19 mouse cellular contexts compared by ENCODE assay signal in the genomic region with DNA sequence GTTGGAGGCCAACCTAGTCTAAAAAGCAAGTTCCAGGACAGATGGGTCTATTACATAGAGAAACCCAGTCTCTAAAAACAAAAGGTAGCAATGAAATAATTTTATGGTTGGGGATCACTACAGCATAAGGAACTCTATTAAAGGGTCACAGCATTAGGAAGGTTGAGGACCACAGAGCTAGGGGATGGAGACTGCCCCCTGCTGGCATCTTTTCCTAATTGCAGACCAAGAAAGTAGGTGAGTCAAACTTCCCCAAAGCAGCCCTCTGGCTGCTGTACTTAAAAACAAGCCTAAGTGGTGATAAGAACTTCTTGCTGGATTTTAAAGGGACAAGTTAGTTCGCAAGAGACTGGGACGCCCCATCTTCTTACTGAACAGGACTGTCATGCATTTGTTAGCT. TPM values are rescaled to one million over a fixed set of nuclear protein-coding genes. Genes with fewer than 3 reads are reported as not detected.
DNase-seq lines count a peak whose midpoint lies in the region; ATAC-seq and TF ChIP-seq lines count a peak whose summit lies in the region.
"Had no signal": no experiment of that assay in that cellular context is flagged by ENCODE, and none has a peak within 500 bp of the region (broad histone marks: within the 10 kb centered on the region; RNA-seq: fewer than 3 reads in every experiment).

No protein-coding gene starts in this region.

- H3K4me3 ChIP-seq in forebrain, postnatal 0 days (ENCODE audit: low read depth, low read length) = no peak overlapping the region
- no peak overlapping the region for H3K4me3 ChIP-seq in forebrain, embryonic 10.5 days
- H3K4me3 ChIP-seq in layer of hippocampus, adult 2 months = no peak overlapping the region
- H3K4me3 ChIP-seq in midbrain, postnatal 0 days (ENCODE audit: low read depth, low read length) = no peak overlapping the region
- no peak overlapping the region for H3K4me3 ChIP-seq in midbrain, embryonic 10.5 days
- H3K4me3 ChIP-seq: hindbrain, embryonic 15.5 days; limb, embryonic 10.5 days; midbrain, embryonic 15.5 days had no signal

- no peaks in the 10 kb centered on the region for H3K4me1 ChIP-seq in forebrain, postnatal 0 days (ENCODE audit: insufficient read depth)
- H3K4me1 ChIP-seq in forebrain, embryonic 10.5 days = no peaks in the 10 kb centered on the region
- H3K4me1 ChIP-seq in midbrain, postnatal 0 days (ENCODE audit: insufficient read depth, low read length) = no peaks in the 10 kb centered on the region
- no peaks in the 10 kb centered on the region for H3K4me1 ChIP-seq in midbrain, embryonic 10.5 days
- H3K4me1 ChIP-seq: hindbrain, embryonic 15.5 days; limb, embryonic 10.5 days; midbrain, embryonic 15.5 days had no signal

- H3K9ac ChIP-seq in forebrain, postnatal 0 days = no peak overlapping the region
- no peak overlapping the region for H3K9ac ChIP-seq in midbrain, postnatal 0 days (replicated peaks; ENCODE audit: low read length, poor library complexity, severe bottlenecking)
- H3K9ac ChIP-seq: hindbrain, embryonic 15.5 days; midbrain, embryonic 15.5 days had no signal

- WGBS in forebrain, postnatal 0 days = 59% methylated on average over 2 of the region's 2 CpGs
- 57% methylated on average over 2 of the region's 2 CpGs for WGBS in forebrain, embryonic 10.5 days
- WGBS in midbrain, postnatal 0 days = 55% methylated on average over 2 of the region's 2 CpGs
- WGBS in midbrain, embryonic 10.5 days = 59% methylated on average over 2 of the region's 2 CpGs

- H3K4me2 ChIP-seq in forebrain, postnatal 0 days (ENCODE audit: low read depth) = no peak overlapping the region
- no peak overlapping the region for H3K4me2 ChIP-seq in midbrain, postnatal 0 days (ENCODE audit: low read depth, low read length, poor library complexity, severe bottlenecking)
- H3K4me2 ChIP-seq: hindbrain, embryonic 15.5 days; midbrain, embryonic 15.5 days had no signal

- peak; percentile 32; the same call in 1 of the 2 replicates for TF ChIP-seq CTCF in forebrain, postnatal 0 days (IDR thresholded peaks at IDR 0.05; ENCODE audit: low read depth)
- TF ChIP-seq CTCF in layer of hippocampus, adult 2 months (conservative IDR thresholded peaks at IDR 0.05) = peak; percentile 64
- TF ChIP-seq CTCF in midbrain, postnatal 0 days (IDR thresholded peaks at IDR 0.05) = peak; percentile 40; the same call in 1 of the 2 replicates

- no peak for ATAC-seq in forebrain, postnatal 0 days
- no peak for ATAC-seq in midbrain, postnatal 0 days (ENCODE audit: low FRiP score)
- no peak for ATAC-seq in megakaryocyte progenitor cell, adult 5-6 weeks (replicated peaks; ENCODE audit: poor library complexity)
- ATAC-seq: midbrain, embryonic 15.5 days; Patski had no signal

- H3K27me3 ChIP-seq in forebrain, postnatal 0 days (ENCODE audit: insufficient read depth, low read length) = peaks cover 57% of the 10 kb centered on the region
- peaks cover 98% of the 10 kb centered on the region for H3K27me3 ChIP-seq in forebrain, embryonic 10.5 days (ENCODE audit: poor library complexity, severe bottlenecking)
- peaks cover 70% of the 10 kb centered on the region for H3K27me3 ChIP-seq in midbrain, postnatal 0 days (ENCODE audit: insufficient read depth, low read length)
- H3K27me3 ChIP-seq in midbrain, embryonic 10.5 days (ENCODE audit: low read depth, poor library complexity, severe bottlenecking) = peaks cover 97% of the 10 kb centered on the region

- H3K9me3 ChIP-seq in forebrain, postnatal 0 days (ENCODE audit: low read length) = no peaks in the 10 kb centered on the region
- H3K9me3 ChIP-seq in forebrain, embryonic 10.5 days = no peaks in the 10 kb centered on the region
- H3K9me3 ChIP-seq in midbrain, postnatal 0 days (ENCODE audit: low read length) = no peaks in the 10 kb centered on the region
- no peaks in the 10 kb centered on the region for H3K9me3 ChIP-seq in midbrain, embryonic 10.5 days (replicated peaks)
- H3K9me3 ChIP-seq: hindbrain, embryonic 15.5 days; limb, embryonic 10.5 days; midbrain, embryonic 15.5 days had no signal

- H3K36me3 ChIP-seq in forebrain, postnatal 0 days (ENCODE audit: insufficient read depth) = no peaks in the 10 kb centered on the region
- no peaks in the 10 kb centered on the region for H3K36me3 ChIP-seq in forebrain, embryonic 10.5 days (replicated peaks)
- no peaks in the 10 kb centered on the region for H3K36me3 ChIP-seq in midbrain, postnatal 0 days (ENCODE audit: insufficient read depth, low read length)
- H3K36me3 ChIP-seq in midbrain, embryonic 10.5 days = no peaks in the 10 kb centered on the region
- H3K36me3 ChIP-seq: hindbrain, embryonic 15.5 days; limb, embryonic 10.5 days; midbrain, embryonic 15.5 days had no signal

- DNase-seq in forebrain, postnatal 0 days = no peak
- DNase-seq in forebrain, embryonic 10.5 days (ENCODE audit: extremely low spot score, low spot score) = no peak
- DNase-seq in layer of hippocampus, adult 2 months (ENCODE audit: low spot score in 2 of 2) = no peak
- no peak for DNase-seq in layer of hippocampus, postnatal 25 days (ENCODE audit: extremely low spot score in 1 of 2, low spot score in 1 of 2)
- no peak for DNase-seq in midbrain, postnatal 0 days (ENCODE audit: low spot score)
- DNase-seq in midbrain, embryonic 10.5 days (ENCODE audit: low spot score) = no peak
- no peak for DNase-seq in kidney, postnatal 36 days

- no peak overlapping the region for H3K27ac ChIP-seq in forebrain, postnatal 0 days (ENCODE audit: low read depth, low read length)
- no peak overlapping the region for H3K27ac ChIP-seq in forebrain, embryonic 10.5 days
- no peak overlapping the region for H3K27ac ChIP-seq in layer of hippocampus, adult 2 months
- no peak overlapping the region for H3K27ac ChIP-seq in midbrain, postnatal 0 days (ENCODE audit: low read depth, low read length)
- H3K27ac ChIP-seq in midbrain, embryonic 10.5 days (replicated peaks) = no peak overlapping the region
- H3K27ac ChIP-seq: hindbrain, embryonic 15.5 days; limb, embryonic 10.5 days; macrophage; midbrain, embryonic 15.5 days had no signal

RNA-seq across cellular contexts. Expression of a gene that starts 9.8 kb away (rescaled TPM):
- 1.1 TPM in 1 of 2 replicates, not detected in the other for total RNA-seq in forebrain, postnatal 0 days (2014; rRNA removed)
- not detected in 2 replicates for polyA plus RNA-seq in forebrain, postnatal 0 days (2015; fragmentation: Nextera tagmentation; extraction: Ambion mirVana)
- 0.38 and 0.69 TPM in 2 replicates for polyA plus RNA-seq in forebrain, embryonic 10.5 days (2016; fragmentation: Nextera tagmentation; extraction: Ambion mirVana)
- not detected for total RNA-seq in layer of hippocampus, adult 2 months (2021)
- not detected for total RNA-seq in layer of hippocampus, postnatal 25 days (2021)
- total RNA-seq in midbrain, postnatal 0 days (2014; rRNA removed) = not detected in 2 replicates
- polyA plus RNA-seq in midbrain, postnatal 0 days (2015; fragmentation: Nextera tagmentation; extraction: Ambion mirVana) = not detected in 2 replicates
- 0.14 and 0.99 TPM in 2 replicates for polyA plus RNA-seq in midbrain, embryonic 10.5 days (2016; fragmentation: Nextera tagmentation; extraction: Ambion mirVana)
- total RNA-seq in megakaryocyte progenitor cell, adult 5-6 weeks (2015) = not detected in 2 replicates
- not detected in 2 replicates for total RNA-seq in megakaryocyte progenitor cell, adult 5-6 weeks (2017)
- total RNA-seq: gastrocnemius, postnatal 10 days; heart, adult 8-10 months had no signal
- polyA plus RNA-seq: heart, embryonic 16.5 days; hindbrain, embryonic 15.5 days; liver, embryonic 16.5 days; macrophage; midbrain, embryonic 15.5 days; Patski; small intestine, adult 2 months; stomach, embryonic 14.5 days had no signal
